Mouse (Mus musculus) heart, adult 18-20 months (tissue): ENCODE data around the gene Ptges2. TPM values are rescaled to one million over a fixed set of nuclear protein-coding genes. Genes with fewer than 3 reads are reported as not detected.

Source experiments
- DNase-seq, 2 experiments: peaks; one replicate each; pipeline ENCODE4 v3.0.0; 2021 to 2022; ENCODE audit warnings: mixed read lengths in 1 of 2
- total RNA-seq, 2 experiments: library from RNA; stranded (reverse); gene quantifications; 2 replicates each; pipeline ENCODE4 v1.2.3; 2021

Ptges2 gene
- total RNA-seq, 2 experiments from 2014 or later = 60.2 to 68.5 TPM

GRCm38 (mm10) chr2:32440632-32441031 lies 44.9 kb downstream of the Ptges2 start:
- no peak for DNase-seq

DNA sequence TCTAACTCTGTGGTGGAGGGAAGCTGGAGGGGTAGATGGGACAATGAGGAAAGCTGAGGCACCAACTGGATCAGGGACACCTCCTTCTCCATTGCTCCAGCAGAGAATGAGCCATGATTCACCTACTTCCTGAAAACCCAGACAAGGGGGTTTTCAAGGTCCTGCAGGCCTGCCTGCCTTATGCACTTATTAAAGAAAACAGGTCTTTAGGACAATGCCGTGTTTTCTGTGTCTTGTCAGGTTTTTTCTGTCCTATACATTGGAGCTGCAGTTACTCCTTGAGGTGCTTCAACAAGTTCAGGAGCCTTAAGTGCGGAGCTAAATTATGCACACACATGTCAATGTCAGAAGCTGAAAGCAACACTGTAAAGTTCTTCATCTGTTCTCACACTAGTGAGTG lies 45.9 kb downstream of the Ptges2 start:
- DNase-seq = no peak

- DNase-seq = no peak
Measured at GRCm38 (mm10) chr2:32445535-32445934, 49.8 kb downstream of the Ptges2 start.

- peak; percentile 70 to 71 for DNase-seq
Measured at GRCm38 (mm10) chr2:32447264-32447936, 51.7 kb downstream of the Ptges2 start.

DNA sequence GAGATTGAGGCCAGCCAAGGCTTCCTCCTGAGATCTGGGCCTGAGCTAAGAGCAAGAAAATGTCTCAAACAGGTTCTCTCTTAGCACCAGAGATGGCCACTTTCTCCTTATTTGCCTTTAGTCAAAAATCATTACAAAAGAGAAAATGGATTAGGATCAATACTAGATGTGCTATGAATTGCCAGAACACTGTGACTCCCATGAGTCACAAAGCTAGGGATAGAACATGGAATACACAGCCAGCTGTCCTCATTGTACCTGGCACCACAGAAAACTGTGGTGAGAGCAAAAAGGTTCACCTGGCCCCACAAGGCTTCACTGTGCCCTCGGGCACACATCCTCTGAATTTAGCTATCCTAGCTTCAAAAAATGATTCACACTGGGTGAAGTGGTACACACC lies 52.8 kb downstream of the Ptges2 start:
- no peak for DNase-seq

DNA sequence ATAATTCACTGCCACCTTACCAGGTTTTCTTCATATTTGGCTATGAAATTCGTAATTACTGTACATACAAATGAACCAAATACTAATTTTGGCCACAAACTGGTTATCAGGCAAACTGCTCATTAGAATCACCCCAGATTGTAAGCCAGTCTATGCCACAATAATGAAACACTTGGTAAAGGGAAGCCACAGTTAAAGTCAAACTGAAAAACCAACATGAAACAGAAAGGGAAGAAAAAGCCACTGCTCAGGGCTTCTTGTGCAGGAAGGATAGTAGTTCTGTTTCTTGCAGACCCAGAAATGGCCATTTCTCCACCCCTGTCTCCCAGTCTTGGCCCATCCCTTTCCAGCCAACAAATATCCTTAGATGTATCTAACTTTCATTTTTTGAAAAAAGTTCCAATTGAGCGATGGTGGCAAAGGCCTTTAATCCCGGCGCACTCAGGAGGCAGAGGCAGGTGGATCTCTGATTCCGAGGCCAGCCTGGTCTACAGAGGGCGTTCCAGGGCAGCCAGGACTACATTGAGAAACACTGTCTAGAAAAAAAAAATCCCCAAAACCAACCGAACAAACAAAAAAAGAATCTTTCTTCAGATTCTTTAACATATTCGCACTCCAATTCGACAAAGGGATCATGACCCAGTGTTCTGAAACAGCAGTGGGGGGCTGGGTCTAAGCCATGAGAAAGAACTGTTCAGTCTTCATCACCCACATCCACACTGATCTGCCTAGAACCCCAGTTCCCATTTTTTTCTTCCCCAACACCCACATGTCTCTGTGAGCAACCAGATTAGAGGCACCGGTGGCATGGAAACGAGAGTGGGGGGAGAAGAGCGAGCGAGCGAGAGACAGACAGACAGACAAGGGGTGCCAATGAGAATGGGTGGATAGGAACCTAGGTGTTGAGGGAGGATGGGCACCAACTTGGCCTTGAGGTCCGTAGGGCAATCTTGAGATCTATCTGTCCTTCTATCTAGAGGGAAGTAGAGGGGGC lies 54.4 kb downstream of the Ptges2 start, which contains the start of gene Naif1:
Gene Naif1, plus strand, starts transcription at position 697 of the 994 bp plus-strand sequence.
- no peak for DNase-seq

- peak; percentile 97 to 98 for DNase-seq
Measured at GRCm38 (mm10) chr2:32450881-32451844, 55.5 kb downstream of the Ptges2 start, which contains the start of gene Slc25a25. TSS of gene Slc25a25 (minus strand) at chr2:32451445.

- peak; percentile 98 to 99 for DNase-seq
Measured at GRCm38 (mm10) chr2:32451870-32452372, 56.2 kb downstream of the Ptges2 start.

GRCm38 (mm10) chr2:32452441-32452971 lies 56.8 kb downstream of the Ptges2 start:
- DNase-seq = no peak

- no peak for DNase-seq
Measured at GRCm38 (mm10) chr2:32453641-32454303, 58.1 kb downstream of the Ptges2 start.

DNA sequence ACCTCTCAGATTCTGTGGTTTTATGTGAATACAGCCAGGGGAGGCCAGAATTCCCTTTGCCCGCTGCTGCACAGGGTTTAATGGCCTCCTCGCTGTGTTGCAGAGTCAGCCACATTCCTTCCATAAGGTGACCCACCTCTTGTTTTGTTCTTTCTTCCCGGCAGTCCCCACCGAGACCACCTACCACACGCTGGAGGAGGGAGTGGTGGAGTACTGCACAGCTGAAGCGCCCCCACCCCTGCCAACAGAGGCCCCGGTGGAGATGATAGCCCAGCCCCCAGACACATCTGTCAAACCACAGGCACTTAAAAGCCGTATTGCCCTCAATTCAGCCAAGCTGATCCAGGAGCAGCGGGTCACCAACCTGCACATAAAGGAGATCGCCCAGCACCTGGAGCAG lies 58.9 kb downstream of the Ptges2 start:
- no peak for DNase-seq

- DNase-seq = no peak
Measured at GRCm38 (mm10) chr2:32455101-32455500, 59.4 kb downstream of the Ptges2 start.

Other genes starting within 250 kb of the Ptges2 start
- 10 to 100 TPM; 83.5 to 86.2 TPM for gene Prrc2b, start 244.8 kb upstream of the Ptges2 start, total RNA-seq
- 10 to 100 TPM; 13.7 to 17.8 TPM for gene Pomt1, start 159.3 kb upstream of the Ptges2 start, total RNA-seq
- 10 to 100 TPM; 20.3 to 26.7 TPM for gene Uck1, start 135.7 kb upstream of the Ptges2 start, total RNA-seq
- 10 to 100 TPM; 67.6 to 75.5 TPM for gene Golga2, start 108.5 kb upstream of the Ptges2 start, total RNA-seq
- 100 to 1,000 TPM; 214 to 232 TPM for gene Swi5, start 107.8 kb upstream of the Ptges2 start, total RNA-seq
- 10 to 100 TPM; 19.1 to 27.2 TPM for gene Ciz1, start 43.6 kb upstream of the Ptges2 start, total RNA-seq
- 1 to 10 TPM; 3.6 to 4.4 TPM for gene Dnm1, start 42.6 kb upstream of the Ptges2 start, total RNA-seq
- gene 1110008P14Rik, start 14.0 kb upstream of the Ptges2 start, total RNA-seq = 10 to 100 TPM; 43.2 to 50.5 TPM
- gene Lcn2, start 7.6 kb upstream of the Ptges2 start, total RNA-seq = 1 to 10 TPM; 4.8 to 5.6 TPM
- 1 to 10 TPM; 3.0 to 3.1 TPM for gene Naif1, start 54.6 kb downstream of the Ptges2 start, total RNA-seq
- gene Slc25a25, start 55.5 kb downstream of the Ptges2 start, total RNA-seq = 10 to 100 TPM in 1 of 2 experiments, 1 to 10 TPM in 1; 8.4 to 11.5 TPM
- 1 to 10 TPM; 4.9 to 5.9 TPM for gene Fam102a, start 139.4 kb downstream of the Ptges2 start, total RNA-seq
- 10 to 100 TPM; 14.0 to 20.2 TPM for gene Dpm2, start 175.0 kb downstream of the Ptges2 start, total RNA-seq
- gene Pip5kl1, start 178.9 kb downstream of the Ptges2 start, total RNA-seq = not detected
- not detected for gene 9430097D07Rik, start 179.8 kb downstream of the Ptges2 start, total RNA-seq
- 10 to 100 TPM; 14.7 to 16.1 TPM for gene St6galnac4, start 191.2 kb downstream of the Ptges2 start, total RNA-seq
- gene St6galnac6, start 203.8 kb downstream of the Ptges2 start, total RNA-seq = 100 to 1,000 TPM; 108 to 117 TPM
- gene Ak1, start 225.9 kb downstream of the Ptges2 start, total RNA-seq = 100 to 1,000 TPM; 654 to 691 TPM